Mouse (Mus musculus) liver, adult 2 months (tissue): ENCODE data around the gene Ate1.

Experiments
- CTCF ChIP-seq: fragments of 200-500 bp; IDR thresholded peaks from 2 replicates; pipeline ENCODE4 v1.5.1; 2011; ENCODE audit warnings: low read depth, low read length, control low read depth
- POLR2A ChIP-seq: fragments of 200-500 bp; IDR thresholded peaks from 2 replicates; pipeline ENCODE4 v1.6.1; 2011; ENCODE audit warnings: low read length, control low read depth; ENCODE audit not compliant: insufficient read depth; ENCODE audit errors: extremely low read depth

DNA sequence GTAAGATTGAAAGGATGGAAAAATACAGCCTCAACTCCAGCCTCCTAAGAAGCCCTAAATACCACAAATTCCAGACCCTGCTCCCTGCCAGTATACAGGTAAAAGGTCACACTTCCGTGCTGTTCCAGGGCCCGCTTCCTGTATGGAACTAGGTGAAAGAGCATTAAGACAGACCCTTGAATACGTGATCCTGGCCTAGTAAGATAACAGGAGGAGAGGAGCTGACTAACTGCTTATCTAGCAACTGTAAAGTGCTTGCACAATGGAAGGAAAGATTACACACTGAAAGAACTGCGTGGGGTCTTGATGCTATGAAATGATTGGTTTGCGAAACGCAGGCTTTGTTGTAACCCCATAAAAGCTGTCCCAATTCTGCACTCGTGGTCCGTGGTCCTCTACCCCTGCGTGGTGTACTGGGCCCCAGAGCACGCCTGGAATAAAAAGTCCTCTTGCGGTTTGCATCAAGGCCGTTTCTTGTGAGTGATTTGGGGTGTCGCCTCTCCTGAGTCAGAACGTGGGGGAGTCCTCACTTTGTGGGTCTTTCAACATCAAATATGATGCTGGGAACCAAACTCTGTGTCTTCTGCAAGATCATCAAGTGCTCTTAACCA is 748 bp upstream of the Ate1 start:
- TF ChIP-seq CTCF (no peak), POLR2A (no peak)
